Mouse (Mus musculus): ENCODE data around the gene Secisbp2l. TPM values are rescaled to one million over a fixed set of nuclear protein-coding genes. Genes with fewer than 3 reads are reported as not detected.
A peak's percentile ranks its signal among the peaks of the same experiment; 100 is the strongest.

Secisbp2l gene
- polyA plus RNA-seq, 1 experiment from 2014 or later = 27.9 TPM

GRCm38 (mm10) chr2:125735333-125736024 lies 47.2 kb downstream of the Secisbp2l start:
- Histone ChIP-seq H3K4me3 (no peak overlapping the region), H3K4me2 (no peak overlapping the region), H3K9me3 (no peaks in the 10 kb centered on the region), H3K27ac (replicated peaks) (no peak overlapping the region), H3K4me1 (replicated peaks) (peaks cover 9% of the 10 kb centered on the region), H3K36me3 (peaks cover 10% of the 10 kb centered on the region), H3K9ac (no peak overlapping the region), H3K27me3 (no peaks in the 10 kb centered on the region)
- no peak for ATAC-seq (ENCODE audit: low FRiP score, low read depth)
- 62% methylated on average over 2 of the region's 2 CpGs for WGBS

- Histone ChIP-seq H3K4me1 (replicated peaks) (peaks cover 9% of the 10 kb centered on the region), H3K9ac (no peak overlapping the region), H3K9me3 (no peaks in the 10 kb centered on the region), H3K4me3 (no peak overlapping the region), H3K4me2 (no peak overlapping the region), H3K27ac (replicated peaks) (no peak overlapping the region), H3K36me3 (peaks cover 10% of the 10 kb centered on the region), H3K27me3 (no peaks in the 10 kb centered on the region)
- no peak for ATAC-seq (ENCODE audit: low FRiP score, low read depth)
These were observed 47.9 kb downstream of the Secisbp2l start for GRCm38 (mm10) chr2:125734741-125735140.

GRCm38 (mm10) chr2:125731763-125732560 lies 50.7 kb downstream of the Secisbp2l start:
- Histone ChIP-seq H3K9me3 (no peaks in the 10 kb centered on the region), H3K4me3 (peak overlapping the region; percentile 43), H3K36me3 (no peaks in the 10 kb centered on the region), H3K4me1 (replicated peaks) (peaks cover 9% of the 10 kb centered on the region), H3K27me3 (no peaks in the 10 kb centered on the region), H3K9ac (peak overlapping the region; percentile 68), H3K27ac (replicated peaks) (peak overlapping the region; percentile 84), H3K4me2 (peak overlapping the region; percentile 77)
- ATAC-seq (ENCODE audit: low FRiP score, low read depth) = peak; percentile 95
- WGBS = 7% methylated on average over 35 of the region's 35 CpGs

GRCm38 (mm10) chr2:125724546-125725114 lies 58.0 kb downstream of the Secisbp2l start:
- H3K27ac ChIP-seq (replicated peaks) = peak overlapping the region; percentile 40
- ATAC-seq (ENCODE audit: low FRiP score, low read depth) = 0 out of 2 replicates have a peak, but pooled peaks have one; percentile 21
- H3K27me3 ChIP-seq = 0 out of 2 replicates have a peak, but pooled peaks cover 12% of the 10 kb centered on the region
- WGBS = 2% methylated on average over 16 of the region's 16 CpGs
- H3K4me1 ChIP-seq (replicated peaks) = peaks cover 27% of the 10 kb centered on the region
- peak overlapping the region; percentile 49 for H3K4me3 ChIP-seq
- no peaks in the 10 kb centered on the region for H3K9me3 ChIP-seq
- peak overlapping the region; percentile 95 for H3K4me2 ChIP-seq
- no peaks in the 10 kb centered on the region for H3K36me3 ChIP-seq
- peak overlapping the region; percentile 53 for H3K9ac ChIP-seq

- Histone ChIP-seq H3K9ac (peak within 1 kb of the TSS; percentile 53), H3K4me1 (replicated peaks) (peaks cover 27% of the 10 kb centered on the region), H3K4me3 (peak within 1 kb of the TSS; percentile 49), H3K4me2 (peak within 1 kb of the TSS; percentile 95), H3K36me3 (no peaks in the 10 kb centered on the region), H3K9me3 (no peaks in the 10 kb centered on the region), H3K27ac (replicated peaks) (peak within 1 kb of the TSS; percentile 72), H3K27me3 (0 out of 2 replicates have a peak, but pooled peaks cover 12% of the 10 kb centered on the region)
- ATAC-seq (ENCODE audit: low FRiP score, low read depth) = peak; percentile 87
- 0% methylated on average over 15 of the region's 15 CpGs for WGBS
These were observed 58.6 kb downstream of the Secisbp2l start, which contains the start of gene Shc4 for GRCm38 (mm10) chr2:125724086-125724430. Gene Shc4, minus strand, starts transcription at chr2:125724148.

- H3K4me1 ChIP-seq (replicated peaks) = peaks cover 27% of the 10 kb centered on the region
- H3K27me3 ChIP-seq = 0 out of 2 replicates have a peak, but pooled peaks cover 12% of the 10 kb centered on the region
- under 1% methylated on average over 34 of the region's 34 CpGs for WGBS
These were observed 59.1 kb downstream of the Secisbp2l start for GRCm38 (mm10) chr2:125723408-125724085.

GRCm38 (mm10) chr2:125723086-125723407 lies 59.6 kb downstream of the Secisbp2l start:
- H3K27me3 ChIP-seq = 0 out of 2 replicates have a peak, but pooled peaks cover 12% of the 10 kb centered on the region
- H3K4me3 ChIP-seq = peak overlapping the region; percentile 49
- peak overlapping the region; percentile 53 for H3K9ac ChIP-seq
- no peaks in the 10 kb centered on the region for H3K9me3 ChIP-seq
- peak overlapping the region; percentile 95 for H3K4me2 ChIP-seq
- peak; percentile 19; the same call in 1 of the 2 replicates for ATAC-seq (ENCODE audit: low FRiP score, low read depth)
- H3K4me1 ChIP-seq (replicated peaks) = peaks cover 27% of the 10 kb centered on the region
- peak overlapping the region; percentile 72; the same call in 1 of the 2 replicates for H3K27ac ChIP-seq (replicated peaks)
- 3% methylated on average over 18 of the region's 18 CpGs for WGBS
- no peaks in the 10 kb centered on the region for H3K36me3 ChIP-seq

More at GRCm38 (mm10) chr2:125723408-125724085, 59.1 kb downstream of the Secisbp2l start:
- Histone ChIP-seq H3K4me3 (peak overlapping the region; percentile 49), H3K4me2 (peak overlapping the region; percentile 95), H3K9me3 (no peaks in the 10 kb centered on the region), H3K27ac (replicated peaks) (peak overlapping the region; percentile 72), H3K9ac (peak overlapping the region; percentile 53), H3K36me3 (no peaks in the 10 kb centered on the region)
- peak; percentile 85 for ATAC-seq (ENCODE audit: low FRiP score, low read depth)

- Histone ChIP-seq H3K4me1 (replicated peaks) (peaks cover 5% of the 10 kb centered on the region; the same call in 1 of the 2 replicates), H3K9me3 (no peaks in the 10 kb centered on the region), H3K27me3 (0 out of 2 replicates have a peak, but pooled peaks cover 3% of the 10 kb centered on the region), H3K9ac (no peak overlapping the region), H3K27ac (replicated peaks) (no peak overlapping the region), H3K36me3 (no peaks in the 10 kb centered on the region), H3K4me3 (no peak overlapping the region), H3K4me2 (no peak overlapping the region)
- 86% methylated on average over 8 of the region's 8 CpGs for WGBS
- ATAC-seq (ENCODE audit: low FRiP score, low read depth) = no peak
These were observed 66.1 kb downstream of the Secisbp2l start for GRCm38 (mm10) chr2:125716599-125716998.

- Histone ChIP-seq H3K27ac (replicated peaks) (no peak overlapping the region), H3K27me3 (no peaks in the 10 kb centered on the region), H3K4me2 (no peak overlapping the region), H3K4me1 (replicated peaks) (peaks cover 3% of the 10 kb centered on the region; the same call in 1 of the 2 replicates), H3K4me3 (no peak overlapping the region), H3K9ac (no peak overlapping the region), H3K36me3 (no peaks in the 10 kb centered on the region), H3K9me3 (no peaks in the 10 kb centered on the region)
- no peak for ATAC-seq (ENCODE audit: low FRiP score, low read depth)
- 49% methylated on average over 5 of the region's 5 CpGs for WGBS
These were observed 76.2 kb downstream of the Secisbp2l start for GRCm38 (mm10) chr2:125706510-125706921.

GRCm38 (mm10) chr2:125704907-125705631 lies 77.6 kb downstream of the Secisbp2l start:
- ATAC-seq (ENCODE audit: low FRiP score, low read depth) = peak; percentile 69
- Histone ChIP-seq H3K36me3 (no peaks in the 10 kb centered on the region), H3K27me3 (no peaks in the 10 kb centered on the region), H3K9ac (no peak overlapping the region), H3K4me3 (no peak overlapping the region), H3K9me3 (no peaks in the 10 kb centered on the region), H3K27ac (replicated peaks) (0 out of 2 replicates have a peak overlapping the region, but pooled peaks have one; percentile 2), H3K4me2 (no peak overlapping the region), H3K4me1 (replicated peaks) (peaks cover 3% of the 10 kb centered on the region; the same call in 1 of the 2 replicates)
- 31% methylated on average over 12 of the region's 12 CpGs for WGBS

GRCm38 (mm10) chr2:125702851-125703250 lies 79.8 kb downstream of the Secisbp2l start:
- H3K9ac ChIP-seq = no peak overlapping the region
- 80% methylated on average over 2 of the region's 2 CpGs for WGBS
- H3K27me3 ChIP-seq = no peaks in the 10 kb centered on the region
- H3K4me3 ChIP-seq = no peak overlapping the region
- no peaks in the 10 kb centered on the region for H3K9me3 ChIP-seq
- no peak for ATAC-seq (ENCODE audit: low FRiP score, low read depth)
- H3K27ac ChIP-seq (replicated peaks) = no peak overlapping the region
- H3K4me2 ChIP-seq = no peak overlapping the region
- H3K36me3 ChIP-seq = no peaks in the 10 kb centered on the region
- H3K4me1 ChIP-seq (replicated peaks) = peaks cover 3% of the 10 kb centered on the region; the same call in 1 of the 2 replicates

Data from hindbrain, embryonic 15.5 days (tissue).